Mouse (Mus musculus) midbrain, embryonic 11.5 days (tissue): ENCODE measurements around the gene Mdc1. TPM values are rescaled to one million over a fixed set of nuclear protein-coding genes. Genes with fewer than 3 reads are reported as not detected.

Experiments
- ATAC-seq: fragments of 200-750 bp; cut with Nextera tagmentation; 2 replicates; pipeline ENCODE4 v1.8.0; 2017; ENCODE audit warnings: moderate TSS enrichment, moderate library complexity; ENCODE audit not compliant: low FRiP score
- DNase-seq: peaks from one replicate; pipeline ENCODE4 v3.0.0; 2015; ENCODE audit warnings: low spot score; ENCODE audit errors: missing footprints
- H3K27ac ChIP-seq: fragments of 300-500 bp; sonication (generic); 2 replicates; pipeline ENCODE4 v1.5.1; 2014; ENCODE audit warnings: low read depth, low read length
- H3K27me3 ChIP-seq: fragments of 300-500 bp; sonication (generic); 2 replicates; pipeline ENCODE4 v1.6.1; 2014; ENCODE audit warnings: mild to moderate bottlenecking, low read length, moderate library complexity, mixed read lengths; ENCODE audit not compliant: control insufficient read depth, insufficient read depth
- H3K36me3 ChIP-seq: fragments of 300-500 bp; sonication (generic); 2 replicates; pipeline ENCODE4 v1.6.1; 2014; ENCODE audit warnings: mild to moderate bottlenecking, low read length, moderate library complexity, mixed read lengths; ENCODE audit not compliant: control insufficient read depth, insufficient read depth
- H3K4me1 ChIP-seq: fragments of 300-500 bp; sonication (generic); 2 replicates; pipeline ENCODE4 v1.6.1; 2014; ENCODE audit warnings: low read length; ENCODE audit not compliant: control insufficient read depth, insufficient read depth
- H3K4me2 ChIP-seq: fragments of 300-500 bp; sonication (generic); 2 replicates; pipeline ENCODE4 v1.6.1; 2014; ENCODE audit warnings: mild to moderate bottlenecking, moderate library complexity
- H3K4me3 ChIP-seq: fragments of 300-500 bp; sonication (generic); 2 replicates; pipeline ENCODE4 v1.5.1; 2014; ENCODE audit warnings: low read depth, low read length
- H3K9ac ChIP-seq: fragments of 300-500 bp; sonication (generic); 2 replicates; pipeline ENCODE4 v1.6.1; 2014; ENCODE audit warnings: low read length
- H3K9me3 ChIP-seq: fragments of 300-500 bp; sonication (generic); 2 replicates; pipeline ENCODE4 v1.6.1; 2016; ENCODE audit warnings: low read length; ENCODE audit not compliant: control insufficient read depth
- WGBS: fragments of 180-500 bp; shearing (Covaris S2); extraction: QIAGEN DNeasy Blood & Tissue Kit; methylation state at CpG from one replicate; pipeline ENCODE4 v1.1.7; 2014; 5-methylcytosine and 5-hydroxymethylcytosine counted together
- polyA plus RNA-seq: library from polyadenylated mRNA; unstranded; fragments of >200 nt; fragmentation: Nextera tagmentation; extraction: Ambion mirVana; gene quantifications from 2 replicates; pipeline ENCODE4 v1.2.1, GENCODE M21; 2014

Gene Mdc1
- polyA plus RNA-seq, 1 experiment from 2014 or later = 19.4 TPM

- no peak for ATAC-seq
- Histone ChIP-seq H3K4me1 (peaks cover 8% of the 10 kb centered on the region), H3K4me2 (no peak overlapping the region), H3K27ac (no peak overlapping the region), H3K27me3 (no peaks in the 10 kb centered on the region), H3K36me3 (peaks cover 26% of the 10 kb centered on the region), H3K9ac (no peak overlapping the region), H3K4me3 (no peak overlapping the region), H3K9me3 (no peaks in the 10 kb centered on the region)
- 95% methylated on average over 14 of the region's 14 CpGs for WGBS
- no peak for DNase-seq
Measured at GRCm38 (mm10) chr17:35883777-35884176, 42.5 kb downstream of the Mdc1 start.

GRCm38 (mm10) chr17:35887725-35888124, 46.4 kb downstream of the Mdc1 start:
- Histone ChIP-seq H3K9ac (no peak overlapping the region), H3K27me3 (no peaks in the 10 kb centered on the region), H3K4me1 (no peaks in the 10 kb centered on the region), H3K27ac (no peak overlapping the region), H3K4me3 (no peak overlapping the region), H3K36me3 (peaks cover 35% of the 10 kb centered on the region), H3K9me3 (no peaks in the 10 kb centered on the region), H3K4me2 (no peak overlapping the region)
- DNase-seq = no peak
- WGBS = 88% methylated on average over 13 of the region's 17 CpGs
- ATAC-seq = no peak

- no peaks in the 10 kb centered on the region for H3K9me3 ChIP-seq
- no peaks in the 10 kb centered on the region for H3K27me3 ChIP-seq
- peak; percentile 100 for DNase-seq
- under 1% methylated on average over 80 of the region's 86 CpGs for WGBS
- H3K27ac ChIP-seq = peak within 1 kb of the TSS; percentile 86
- peaks cover 7% of the 10 kb centered on the region for H3K4me1 ChIP-seq
- peak within 1 kb of the TSS; percentile 73 for H3K4me3 ChIP-seq
- H3K4me2 ChIP-seq = peak within 1 kb of the TSS; percentile 100
- H3K36me3 ChIP-seq = peaks cover 12% of the 10 kb centered on the region
- ATAC-seq = peak; percentile 95
- peak within 1 kb of the TSS; percentile 83 for H3K9ac ChIP-seq
Measured at GRCm38 (mm10) chr17:35896781-35897643, 55.7 kb downstream of the Mdc1 start, which contains the start of gene 2310061I04Rik. TSS of gene 2310061I04Rik (minus strand) at chr17:35897431.

GRCm38 (mm10) chr17:35897644-35898573, 56.6 kb downstream of the Mdc1 start:
- Histone ChIP-seq H3K27me3 (no peaks in the 10 kb centered on the region), H3K4me2 (peak overlapping the region; percentile 100), H3K9me3 (no peaks in the 10 kb centered on the region), H3K27ac (no peak overlapping the region), H3K4me3 (peak overlapping the region; percentile 73), H3K4me1 (peaks cover 7% of the 10 kb centered on the region), H3K36me3 (peaks cover 12% of the 10 kb centered on the region), H3K9ac (peak overlapping the region; percentile 83; the same call in 1 of the 2 replicates)
- 48% methylated on average over 23 of the region's 23 CpGs for WGBS
- DNase-seq = no peak
- ATAC-seq = peak; percentile 57

- H3K4me3 ChIP-seq = no peak overlapping the region
- H3K9ac ChIP-seq = no peak overlapping the region
- no peak for ATAC-seq
- no peaks in the 10 kb centered on the region for H3K9me3 ChIP-seq
- 91% methylated on average over 3 of the region's 3 CpGs for WGBS
- H3K4me1 ChIP-seq = peaks cover 7% of the 10 kb centered on the region
- H3K27ac ChIP-seq = no peak overlapping the region
- H3K27me3 ChIP-seq = no peaks in the 10 kb centered on the region
- H3K4me2 ChIP-seq = no peak overlapping the region
- no peak for DNase-seq
- peaks cover 12% of the 10 kb centered on the region for H3K36me3 ChIP-seq
Measured at GRCm38 (mm10) chr17:35900636-35901035, 59.3 kb downstream of the Mdc1 start.

- DNase-seq (no peak), ATAC-seq (no peak)
- Histone ChIP-seq H3K27me3 (no peaks in the 10 kb centered on the region), H3K36me3 (peaks cover 20% of the 10 kb centered on the region), H3K4me1 (peaks cover 1% of the 10 kb centered on the region; the same call in 1 of the 2 replicates), H3K4me2 (no peak overlapping the region), H3K27ac (no peak overlapping the region), H3K9me3 (no peaks in the 10 kb centered on the region), H3K9ac (no peak overlapping the region), H3K4me3 (no peak overlapping the region)
- WGBS = 91% methylated on average over 9 of the region's 9 CpGs
Measured at GRCm38 (mm10) chr17:35903343-35903991, 62.2 kb downstream of the Mdc1 start.

GRCm38 (mm10) chr17:35903992-35904355, 62.7 kb downstream of the Mdc1 start:
- peaks cover 22% of the 10 kb centered on the region for H3K36me3 ChIP-seq
- WGBS = 91% methylated on average over 4 of the region's 4 CpGs

GRCm38 (mm10) chr17:35905587-35905986, 64.3 kb downstream of the Mdc1 start:
- no peaks in the 10 kb centered on the region for H3K27me3 ChIP-seq
- H3K9ac ChIP-seq = no peak overlapping the region
- H3K4me2 ChIP-seq = no peak overlapping the region
- peaks cover 22% of the 10 kb centered on the region for H3K36me3 ChIP-seq
- no peak overlapping the region for H3K27ac ChIP-seq
- 91% methylated on average over 1 of the region's 1 CpGs for WGBS
- H3K9me3 ChIP-seq = no peaks in the 10 kb centered on the region
- H3K4me3 ChIP-seq = no peak overlapping the region
- H3K4me1 ChIP-seq = peaks cover 13% of the 10 kb centered on the region
- ATAC-seq (no peak), DNase-seq (no peak)

More at GRCm38 (mm10) chr17:35903992-35904355, 62.7 kb downstream of the Mdc1 start:
- H3K9me3 ChIP-seq = no peaks in the 10 kb centered on the region
- ATAC-seq (no peak), DNase-seq (no peak)
- no peak overlapping the region for H3K27ac ChIP-seq
- no peak overlapping the region for H3K4me2 ChIP-seq
- peaks cover 6% of the 10 kb centered on the region; the same call in 1 of the 2 replicates for H3K4me1 ChIP-seq
- H3K4me3 ChIP-seq = no peak overlapping the region
- H3K27me3 ChIP-seq = no peaks in the 10 kb centered on the region
- H3K9ac ChIP-seq = no peak overlapping the region
